Mouse (Mus musculus) erythroblast, embryonic 14.5 days (primary cell): ENCODE measurements around the gene Zdhhc6.

Source experiments
- GATA1 ChIP-seq: IDR thresholded peaks from 2 replicates; pipeline ENCODE4 v1.6.1; 2012; ENCODE audit warnings: low read length, inconsistent platforms, mixed read lengths
- TAL1 ChIP-seq: IDR thresholded peaks from 3 replicates; pipeline ENCODE4 v1.6.1; 2012; ENCODE audit warnings: low read length, inconsistent platforms, mixed read lengths

DNA sequence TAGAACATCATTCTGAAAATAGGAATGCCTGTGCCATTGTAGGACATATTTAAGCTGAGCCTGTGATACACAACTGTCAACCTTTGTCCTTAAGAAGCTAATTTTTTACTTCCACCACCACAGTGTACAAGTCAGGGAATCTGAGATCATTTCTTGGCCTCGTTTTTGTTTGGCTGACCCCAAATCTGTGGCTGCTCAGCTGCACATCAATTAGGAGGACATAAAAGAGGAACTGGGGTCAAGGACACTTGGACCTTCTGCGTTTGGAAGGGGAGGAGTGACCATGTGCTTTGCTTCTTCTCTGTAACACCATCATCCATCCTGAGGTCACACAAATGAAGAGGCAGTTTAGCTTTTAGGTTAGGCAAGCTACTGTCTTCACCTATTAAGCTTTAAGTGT is 79.8 kb downstream of the Zdhhc6 start:
- TF ChIP-seq TAL1 (no peak), GATA1 (no peak)
